In genomic region chr6:28421469-28422000, GRCm38 (mm10) we compare ENCODE assay signal across 8 mouse cellular contexts. TPM values are rescaled to one million over a fixed set of nuclear protein-coding genes. Genes with fewer than 3 reads are reported as not detected.
DNase-seq lines count a peak whose midpoint lies in the region; ATAC-seq and TF ChIP-seq lines count a peak whose summit lies in the region.

No protein-coding gene starts in this region.

- H3K9me3 ChIP-seq in megakaryocyte, embryonic 14.5 days, result no peaks in the 10 kb centered on the region

- peak overlapping the region; percentile 16; the same call in 1 of the 2 replicates for H3K27ac ChIP-seq in cortical plate, adult 2 months (ENCODE audit: insufficient read depth, low read length)

- peak; percentile 69 for TF ChIP-seq POLR2A in cortical plate, adult 2 months (IDR thresholded peaks at IDR 0.05; ENCODE audit: extremely low read depth, insufficient read depth, low read length)

- peak; percentile 95 for ATAC-seq in activated CD4-positive, CD25-positive, alpha-beta regulatory T cell, adult 4 months

- no peaks in the 10 kb centered on the region for H3K27me3 ChIP-seq in megakaryocyte, embryonic 14.5 days (replicated peaks)

- H3K4me3 ChIP-seq in cortical plate, adult 2 months (ENCODE audit: insufficient read depth, low read length), result peak overlapping the region; percentile 71
- H3K4me3 ChIP-seq in megakaryocyte, embryonic 14.5 days (replicated peaks), result peak overlapping the region; percentile 98

- DNase-seq in gastrocnemius, adult 8-10 months (ENCODE audit: low spot score in 2 of 2), result peak; percentile 94 to 96
- DNase-seq in hindlimb bud, embryonic 11.5 days (ENCODE audit: extremely low spot score, low read depth, low spot score), result peak; percentile 58
- DNase-seq in left cerebral cortex, adult 8-10 months (ENCODE audit: low spot score in 2 of 2), result peak; percentile 87 to 94
- peak; percentile 95 for DNase-seq in right cerebral cortex, postnatal 10 days (ENCODE audit: low spot score in 2 of 2)
- peak; percentile 98 for DNase-seq in urinary bladder, postnatal 25 days (ENCODE audit: low spot score)

- TF ChIP-seq CTCF in cortical plate, adult 2 months (IDR thresholded peaks at IDR 0.05; ENCODE audit: extremely low read depth, insufficient read depth, low read length), result peak; percentile 57

- H3K36me3 ChIP-seq in megakaryocyte, embryonic 14.5 days (replicated peaks; ENCODE audit: low read length), result peaks cover 63% of the 10 kb centered on the region

- peaks cover 13% of the 10 kb centered on the region for H3K4me1 ChIP-seq in cortical plate, adult 2 months (ENCODE audit: control insufficient read depth, insufficient read depth, low read length)
- H3K4me1 ChIP-seq in megakaryocyte, embryonic 14.5 days, result peaks cover 79% of the 10 kb centered on the region

RNA-seq across cellular contexts. Expression of gene Arf5, which starts 1.8 kb away (rescaled TPM):
- 10 to 100 TPM; 57.7 to 57.8 TPM for polyA plus RNA-seq in activated CD4-positive, CD25-positive, alpha-beta regulatory T cell, adult 4 months (2017; shearing (Covaris generic))
- 414 and 415 TPM in 2 replicates for polyA plus RNA-seq in cortical plate, adult 2 months (2012; rRNA removed)
- 10 to 100 TPM; 73.1 to 79.0 (median 74.8) TPM for total RNA-seq in gastrocnemius, adult 8-10 months (2022)
- total RNA-seq in left cerebral cortex, adult 8-10 months (2022), result 100 to 1,000 TPM; 230 to 256 (median 247) TPM
- polyA plus RNA-seq in megakaryocyte, embryonic 14.5 days (2012; ENCODE audit: insufficient read depth, low replicate concordance), result 1,048 and 3,100 TPM in 2 replicates

RNA-seq across cellular contexts. Expression of gene Fscn3, which starts 6.1 kb away (rescaled TPM):
- polyA plus RNA-seq in activated CD4-positive, CD25-positive, alpha-beta regulatory T cell, adult 4 months (2017; shearing (Covaris generic)), result not detected
- polyA plus RNA-seq in cortical plate, adult 2 months (2012; rRNA removed), result not detected in 2 replicates
- not detected for total RNA-seq in gastrocnemius, adult 8-10 months (2022)
- total RNA-seq in left cerebral cortex, adult 8-10 months (2022), result not detected
- not detected in 2 replicates for polyA plus RNA-seq in megakaryocyte, embryonic 14.5 days (2012; ENCODE audit: insufficient read depth, low replicate concordance)

RNA-seq across cellular contexts. Expression of gene Gcc1, which starts 6.7 kb away (rescaled TPM):
- polyA plus RNA-seq in activated CD4-positive, CD25-positive, alpha-beta regulatory T cell, adult 4 months (2017; shearing (Covaris generic)), result 1 to 10 TPM; 5.9 to 8.0 TPM
- 9.5 and 9.7 TPM in 2 replicates for polyA plus RNA-seq in cortical plate, adult 2 months (2012; rRNA removed)
- total RNA-seq in gastrocnemius, adult 8-10 months (2022), result 1 to 10 TPM; 6.1 to 9.0 (median 6.5) TPM
- 10 to 100 TPM; 15.7 to 22.2 (median 19.9) TPM for total RNA-seq in left cerebral cortex, adult 8-10 months (2022)
- polyA plus RNA-seq in megakaryocyte, embryonic 14.5 days (2012; ENCODE audit: insufficient read depth, low replicate concordance), result 4.3 and 4.4 TPM in 2 replicates

RNA-seq across cellular contexts. Expression of gene Zfp800, which starts 23.7 kb away (rescaled TPM):
- 10 to 100 TPM; 25.2 to 29.9 TPM for polyA plus RNA-seq in activated CD4-positive, CD25-positive, alpha-beta regulatory T cell, adult 4 months (2017; shearing (Covaris generic))
- polyA plus RNA-seq in cortical plate, adult 2 months (2012; rRNA removed), result 6.7 and 8.1 TPM in 2 replicates
- 1 to 10 TPM; 3.5 to 5.9 (median 4.6) TPM for total RNA-seq in gastrocnemius, adult 8-10 months (2022)
- total RNA-seq in left cerebral cortex, adult 8-10 months (2022), result 10 to 100 TPM; 18.2 to 22.3 (median 20.9) TPM
- polyA plus RNA-seq in megakaryocyte, embryonic 14.5 days (2012; ENCODE audit: insufficient read depth, low replicate concordance), result 6.0 and 7.4 TPM in 2 replicates

RNA-seq across cellular contexts. Expression of gene Pax4, which starts 27.6 kb away (rescaled TPM):
- not detected for polyA plus RNA-seq in activated CD4-positive, CD25-positive, alpha-beta regulatory T cell, adult 4 months (2017; shearing (Covaris generic))
- 0.10 TPM in 1 of 2 replicates, not detected in the other for polyA plus RNA-seq in cortical plate, adult 2 months (2012; rRNA removed)
- not detected for total RNA-seq in gastrocnemius, adult 8-10 months (2022)
- not detected for total RNA-seq in left cerebral cortex, adult 8-10 months (2022)
- polyA plus RNA-seq in megakaryocyte, embryonic 14.5 days (2012; ENCODE audit: insufficient read depth, low replicate concordance), result not detected in 2 replicates

Comparison
In these comparisons a context has a peak if more than half of its experiments do, and no peak if none do; other contexts are left out.
1. Peak in every context shown above with its lines: DNase-seq, ATAC-seq, H3K4me3 ChIP-seq and H3K27ac ChIP-seq.